Mouse (Mus musculus): ENCODE results near the gene Psma6.

DNA sequence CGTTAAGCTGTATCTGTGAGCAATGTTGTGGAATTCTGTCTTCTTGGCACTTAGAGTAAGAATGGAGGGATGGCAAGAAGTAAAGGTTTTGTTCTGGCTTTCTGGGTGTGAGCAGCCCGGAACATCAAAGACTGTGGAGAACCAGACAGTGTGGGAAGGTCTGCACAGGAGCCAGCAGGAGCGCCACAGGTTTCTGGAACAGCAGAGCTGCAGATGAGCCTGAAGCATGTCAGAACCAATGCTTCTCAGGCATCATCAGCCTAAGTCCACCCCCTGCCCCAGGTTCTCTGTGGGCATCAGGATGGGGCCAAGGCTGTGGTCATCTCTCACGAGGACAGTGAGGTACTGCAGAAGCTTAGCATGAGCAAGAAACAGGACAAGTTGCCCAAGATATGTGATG, 12.5 kb downstream of the Psma6 start:
- TF ChIP-seq JUND (IDR thresholded peaks at IDR 0.05; ENCODE audit: low read depth, low read length): no peak
- TF ChIP-seq GABPA (IDR thresholded peaks at IDR 0.05; ENCODE audit: low read depth, low read length): no peak
- no peak for TF ChIP-seq CTCF (IDR thresholded peaks at IDR 0.05 in 2 of 3, conservative IDR thresholded peaks at IDR 0.05 in 1 of 3; ENCODE audit: control insufficient read depth in 1 of 3, insufficient read depth in 1 of 3, low read depth in 2 of 3, low read length in 3 of 3, poor library complexity in 1 of 3, severe bottlenecking in 1 of 3)
- no peak for TF ChIP-seq NRF1 (IDR thresholded peaks at IDR 0.05; ENCODE audit: insufficient read depth, low read depth, low read length, poor library complexity, severe bottlenecking)
- no peak for TF ChIP-seq NELFE (IDR thresholded peaks at IDR 0.05; ENCODE audit: low read depth, low read length)
- no peak for TF ChIP-seq MAFK (IDR thresholded peaks at IDR 0.05; ENCODE audit: borderline replicate concordance, low read depth, low read length)
- no peak for TF ChIP-seq EP300 (IDR thresholded peaks at IDR 0.05; ENCODE audit: low read depth in 1 of 2, low read length in 2 of 2)
- no peak for TF ChIP-seq SMC3 (IDR thresholded peaks at IDR 0.05; ENCODE audit: low read depth, low read length)
- TF ChIP-seq ZMIZ1 (IDR thresholded peaks at IDR 0.05; ENCODE audit: low read depth, low read length): no peak
- no peak for TF ChIP-seq BHLHE40 (IDR thresholded peaks at IDR 0.05; ENCODE audit: borderline replicate concordance, low read depth, low read length)
- no peak for TF ChIP-seq TAL1 (IDR thresholded peaks at IDR 0.05; ENCODE audit: low read length)

All from MEL (cell line).